Mouse (Mus musculus) cortical plate, adult 2 months (tissue): ENCODE data around the gene Fam173b.
"Not testable (repeated sequence)": the region's sequence is repeated elsewhere in the genome, so short reads cannot be mapped to it uniquely, and the experiment has no call there.

Experiments used
- CTCF ChIP-seq: fragments of 200-500 bp; IDR thresholded peaks from 2 replicates; pipeline ENCODE4 v1.5.1; 2011; ENCODE audit warnings: mild to moderate bottlenecking, control low read depth, low read length; ENCODE audit not compliant: insufficient read depth; ENCODE audit errors: extremely low read depth
- POLR2A ChIP-seq: fragments of 200-500 bp; IDR thresholded peaks from 2 replicates; pipeline ENCODE4 v1.6.1; 2011; ENCODE audit warnings: mild to moderate bottlenecking, low read length, control low read depth; ENCODE audit not compliant: insufficient read depth; ENCODE audit errors: extremely low read depth

- not testable (repeated sequence) for TF ChIP-seq POLR2A, CTCF
Observed at GRCm38 (mm10) chr15:31581086-31581485, 20.6 kb upstream of the Fam173b start.
